Mouse (Mus musculus): ENCODE data around the gene Tspan3.

GRCm38 (mm10) chr9:56158077-56158476 lies 7.2 kb downstream of the Tspan3 start:
- no peak for TF ChIP-seq POLR2A (IDR thresholded peaks at IDR 0.05; ENCODE audit: control insufficient read depth, extremely low read depth, insufficient read depth, low read length, poor library complexity)
- TF ChIP-seq CTCF (IDR thresholded peaks at IDR 0.05; ENCODE audit: borderline replicate concordance, control insufficient read depth, extremely low read depth, insufficient read depth, low read length, poor library complexity) = no peak

Measured in thymus, adult 2 months (tissue).